Mouse (Mus musculus) testis, adult 2 months (tissue): ENCODE data around the gene Fndc3a. TPM values are rescaled to one million over a fixed set of nuclear protein-coding genes. Genes with fewer than 3 reads are reported as not detected.

Experiments
- H3K27ac ChIP-seq: fragments of 200-500 bp; 2 replicates; pipeline ENCODE4 v1.5.1; 2012; ENCODE audit warnings: low read depth, low read length; ENCODE audit not compliant: control insufficient read depth, insufficient read depth
- H3K27me3 ChIP-seq: fragments of 200-500 bp; 2 replicates; pipeline ENCODE4 v1.6.1; 2012; ENCODE audit warnings: mild to moderate bottlenecking, low read length, moderate library complexity; ENCODE audit not compliant: control insufficient read depth, insufficient read depth
- H3K36me3 ChIP-seq: fragments of 200-500 bp; 2 replicates; pipeline ENCODE4 v1.6.1; 2012; ENCODE audit warnings: mild to moderate bottlenecking, low read length; ENCODE audit not compliant: control insufficient read depth, insufficient read depth
- H3K4me1 ChIP-seq: fragments of 200-500 bp; 2 replicates; pipeline ENCODE4 v1.6.1; 2012; ENCODE audit warnings: low read length; ENCODE audit not compliant: control insufficient read depth, insufficient read depth
- H3K4me3 ChIP-seq: fragments of 200-500 bp; 2 replicates; pipeline ENCODE4 v1.5.1; 2012; ENCODE audit warnings: low read depth, mild to moderate bottlenecking, low read length, moderate library complexity, mixed read lengths; ENCODE audit not compliant: control insufficient read depth
- CTCF ChIP-seq: fragments of 200-500 bp; IDR thresholded peaks from 2 replicates; pipeline ENCODE4 v1.5.1; 2012; ENCODE audit warnings: low read depth, mild to moderate bottlenecking, inconsistent platforms, low read length, moderate library complexity; ENCODE audit not compliant: control insufficient read depth, insufficient read depth, insufficient replicate concordance
- POLR2A ChIP-seq: fragments of 200-500 bp; IDR thresholded peaks from 2 replicates; pipeline ENCODE4 v1.6.1; 2012; ENCODE audit warnings: low read depth, mild to moderate bottlenecking, inconsistent platforms, low read length, moderate library complexity; ENCODE audit not compliant: control insufficient read depth
- polyA plus RNA-seq: library from polyadenylated mRNA; depleted of rRNA; stranded (reverse); fragments of >200 nt; gene quantifications from 2 replicates; pipeline ENCODE4 v1.2.3, GENCODE M21; 2012

The Fndc3a gene
- polyA plus RNA-seq, 1 experiment: 95.2 TPM

DNA sequence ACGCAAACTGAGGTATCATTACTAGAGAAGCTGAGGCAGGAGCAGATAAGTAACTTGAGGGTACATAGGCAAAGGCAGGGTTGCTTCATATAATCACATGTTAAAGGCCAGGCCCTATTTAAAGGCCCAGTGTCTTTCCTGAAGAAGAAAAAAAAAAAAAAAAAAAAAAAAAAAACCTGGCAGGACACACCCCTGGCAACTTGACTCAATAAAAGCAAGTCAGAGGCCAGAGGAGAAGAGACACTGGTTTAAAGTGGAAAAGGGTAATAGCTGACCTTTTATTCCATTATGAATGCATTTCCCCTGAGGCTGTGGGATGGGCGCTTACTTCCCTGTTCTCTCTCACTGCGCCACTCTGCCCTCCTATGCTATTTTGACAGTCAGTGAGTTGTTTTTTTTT, 105.7 kb downstream of the Fndc3a start:
- Histone ChIP-seq H3K36me3 (no peaks in the 10 kb centered on the region), H3K4me1 (no peaks in the 10 kb centered on the region), H3K27me3 (no peaks in the 10 kb centered on the region), H3K4me3 (no peak overlapping the region), H3K27ac (no peak overlapping the region)
- TF ChIP-seq POLR2A (no peak), CTCF (no peak)

DNA sequence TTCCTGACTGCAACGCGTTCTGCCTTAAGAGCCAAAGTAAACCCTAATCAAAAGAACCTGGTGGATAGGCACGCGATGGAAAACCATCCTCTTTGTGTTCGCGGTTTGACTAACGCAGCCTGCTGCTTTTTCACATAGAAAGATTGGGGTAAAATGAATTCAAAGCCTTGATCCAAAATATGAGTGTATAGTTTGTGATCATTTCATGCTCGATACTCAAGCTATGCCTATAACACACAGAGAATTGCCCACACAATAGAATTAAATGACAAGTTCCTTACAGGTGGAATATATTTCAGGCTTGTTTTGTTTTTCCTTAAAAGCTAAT, 106.6 kb downstream of the Fndc3a start:
- Histone ChIP-seq H3K4me1 (no peaks in the 10 kb centered on the region), H3K36me3 (no peaks in the 10 kb centered on the region), H3K27ac (peak overlapping the region; percentile 87), H3K27me3 (no peaks in the 10 kb centered on the region), H3K4me3 (peak overlapping the region; percentile 87)
- TF ChIP-seq POLR2A (no peak), CTCF (no peak)

DNA sequence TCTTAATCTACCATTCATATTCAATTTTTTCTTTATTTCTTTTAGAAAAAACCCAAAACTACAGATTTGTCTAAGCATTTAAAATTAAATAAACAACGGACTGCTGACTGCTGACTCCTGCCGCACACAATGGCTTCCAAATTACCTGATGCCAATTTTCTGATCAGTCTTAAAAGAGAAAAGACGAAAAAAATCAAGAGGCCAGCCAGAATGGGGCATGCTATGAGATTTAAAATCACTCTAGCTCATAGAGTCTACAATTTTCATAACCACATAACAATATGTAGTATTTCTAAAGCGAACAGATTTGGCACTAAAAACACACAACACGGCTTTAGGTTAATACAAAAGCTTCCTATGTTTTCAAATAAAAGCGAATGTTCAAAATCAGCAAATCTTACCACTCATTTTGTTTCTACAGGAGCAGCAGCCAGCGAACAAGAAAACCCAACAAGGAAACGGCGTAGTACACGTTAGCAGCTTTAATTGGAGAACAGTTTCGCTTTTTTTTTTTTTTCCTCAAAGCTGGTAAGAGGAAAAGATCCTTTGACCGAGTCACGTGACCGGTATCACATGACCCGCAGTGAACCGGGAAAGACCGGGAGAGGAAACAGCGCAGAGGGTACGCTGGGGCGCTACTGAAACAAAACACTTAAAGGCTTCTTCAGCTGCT, 107.1 kb downstream of the Fndc3a start:
- no peaks in the 10 kb centered on the region for H3K4me1 ChIP-seq
- TF ChIP-seq POLR2A: 0 out of 2 replicates have a peak, but pooled peaks have one; percentile 32
- no peak for TF ChIP-seq CTCF

DNA sequence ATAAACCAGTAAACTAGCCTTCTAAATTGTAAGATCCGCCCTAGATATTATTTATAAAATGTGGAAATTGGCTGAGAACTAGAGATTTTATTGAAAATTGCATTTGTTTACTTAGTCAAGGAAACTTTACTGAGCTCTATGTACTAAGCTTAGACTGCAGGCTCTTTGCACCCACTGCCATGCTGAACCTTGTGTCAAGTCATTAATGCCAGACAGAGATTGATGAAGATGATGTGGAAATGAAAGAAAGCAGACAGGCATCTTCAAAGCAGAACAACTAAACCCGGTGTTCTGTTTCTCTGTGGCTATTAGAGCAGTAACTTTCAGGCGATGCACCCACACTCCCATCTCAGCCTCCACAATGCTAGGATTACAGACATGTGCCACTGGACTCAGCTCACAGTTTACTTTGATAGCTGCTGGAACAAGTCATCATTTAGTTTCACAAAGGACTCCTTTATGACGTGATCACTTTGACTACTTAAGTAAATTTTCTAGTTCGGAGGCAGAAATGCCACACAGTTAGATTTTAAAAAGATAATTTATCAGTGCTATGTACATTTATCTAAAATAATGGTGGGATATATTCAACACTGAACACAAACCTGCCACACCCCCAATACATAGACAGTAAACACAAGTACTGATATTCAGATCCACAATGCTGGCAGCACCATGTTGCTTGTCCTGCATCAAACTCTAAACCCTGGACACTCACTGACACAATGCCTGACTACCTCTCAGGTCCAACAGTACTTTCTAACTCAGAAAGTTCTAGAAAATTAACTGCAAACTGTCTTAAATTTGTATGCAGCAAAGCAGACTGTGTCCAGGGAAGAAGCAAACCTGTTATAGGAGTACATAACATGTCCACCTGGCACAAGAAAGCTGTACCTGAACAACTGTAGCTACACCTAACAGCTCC, 108.2 kb downstream of the Fndc3a start:
- Histone ChIP-seq H3K27me3 (no peaks in the 10 kb centered on the region), H3K4me1 (no peaks in the 10 kb centered on the region), H3K36me3 (no peaks in the 10 kb centered on the region), H3K4me3 (no peak overlapping the region), H3K27ac (no peak overlapping the region)
- TF ChIP-seq POLR2A: no peak
- TF ChIP-seq CTCF: no peak

More for the DNA sequence above, 107.1 kb downstream of the Fndc3a start:
- Histone ChIP-seq H3K27me3 (no peaks in the 10 kb centered on the region), H3K4me3 (peak overlapping the region; percentile 87), H3K36me3 (no peaks in the 10 kb centered on the region), H3K27ac (peak overlapping the region; percentile 87)

DNA sequence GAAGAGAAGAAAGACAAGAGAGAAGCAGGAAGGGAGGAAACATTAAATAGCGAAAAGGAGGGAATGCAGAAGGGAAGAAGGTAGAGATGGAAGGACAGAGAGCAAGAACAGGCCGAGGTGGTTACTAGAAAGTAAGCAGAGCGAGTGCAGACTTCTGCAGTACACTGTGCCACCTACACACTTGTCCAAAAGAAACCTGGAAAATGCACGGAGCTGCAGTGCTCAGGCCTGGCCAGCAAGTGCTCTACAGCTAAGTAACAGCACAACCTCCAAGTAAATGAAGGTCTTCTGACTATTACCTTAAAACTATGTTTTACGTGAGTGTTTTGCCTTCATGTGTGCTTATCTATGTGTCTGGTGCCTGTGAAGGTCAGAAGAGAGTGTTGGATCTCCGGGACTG, 109.4 kb downstream of the Fndc3a start:
- no peak for TF ChIP-seq CTCF
- TF ChIP-seq POLR2A: no peak
- no peaks in the 10 kb centered on the region for H3K36me3 ChIP-seq
- no peaks in the 10 kb centered on the region for H3K27me3 ChIP-seq
- no peaks in the 10 kb centered on the region for H3K4me1 ChIP-seq
- H3K4me3 ChIP-seq: no peak overlapping the region
- no peak overlapping the region for H3K27ac ChIP-seq

DNA sequence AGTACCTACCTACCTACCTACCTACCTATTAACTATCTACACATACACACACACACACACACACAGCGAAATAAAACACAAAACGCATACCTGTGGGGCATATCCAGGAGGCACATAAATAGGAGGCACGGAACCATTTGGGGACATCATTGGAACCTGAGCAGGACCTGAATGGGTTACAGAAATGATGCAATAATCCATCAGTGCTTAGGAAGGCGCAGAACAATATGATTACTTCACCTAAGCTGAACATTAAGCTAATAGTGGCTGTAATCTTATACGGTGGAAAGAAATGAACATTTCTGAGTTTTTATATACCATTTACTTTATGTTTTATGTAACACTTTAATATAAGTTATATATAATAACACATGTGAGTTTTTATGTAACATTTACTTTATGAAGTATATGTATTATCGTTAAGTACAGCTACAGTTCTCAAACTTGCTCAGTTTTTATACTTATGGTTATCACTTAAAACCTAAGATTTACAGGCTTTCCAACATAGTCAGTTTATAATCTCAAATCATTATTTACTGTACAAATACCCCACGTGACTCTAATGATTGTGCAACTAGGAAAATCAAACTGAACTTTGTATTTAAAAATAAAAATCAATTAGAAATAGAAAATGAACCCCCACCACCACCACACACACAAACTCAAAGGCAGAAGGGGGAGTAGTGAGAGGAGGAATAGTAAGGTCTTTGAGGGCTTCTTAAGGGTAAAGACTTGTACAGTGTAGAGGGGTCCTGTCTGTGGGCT, 110.6 kb downstream of the Fndc3a start:
- no peaks in the 10 kb centered on the region for H3K27me3 ChIP-seq
- no peak overlapping the region for H3K27ac ChIP-seq
- H3K4me3 ChIP-seq: peak overlapping the region; percentile 34; the same call in 1 of the 2 replicates
- TF ChIP-seq CTCF (no peak), POLR2A (no peak)
- no peaks in the 10 kb centered on the region for H3K4me1 ChIP-seq
- no peaks in the 10 kb centered on the region for H3K36me3 ChIP-seq

- Histone ChIP-seq H3K4me1 (no peaks in the 10 kb centered on the region), H3K36me3 (no peaks in the 10 kb centered on the region), H3K4me3 (no peak overlapping the region), H3K27me3 (no peaks in the 10 kb centered on the region), H3K27ac (no peak overlapping the region)
- TF ChIP-seq POLR2A (no peak), CTCF (no peak)
Observed at GRCm38 (mm10) chr14:72594191-72594590, 115.6 kb downstream of the Fndc3a start.
